Mouse (Mus musculus) midbrain, embryonic 15.5 days (tissue): Measurements from ENCODE around the gene Gnl3l. TPM values are rescaled to one million over a fixed set of nuclear protein-coding genes. Genes with fewer than 3 reads are reported as not detected.

Experiments
- ATAC-seq: fragments of 200-750 bp; cut with Nextera tagmentation; replicated peaks from 2 replicates; pipeline ENCODE4 v1.8.0; 2017; ENCODE audit warnings: moderate TSS enrichment
- H3K27ac ChIP-seq: fragments of 300-500 bp; sonication (generic); 2 replicates; pipeline ENCODE4 v1.5.1; 2015; ENCODE audit warnings: mild to moderate bottlenecking, inconsistent platforms
- H3K27me3 ChIP-seq: fragments of 300-500 bp; sonication (generic); replicated peaks from 2 replicates; pipeline ENCODE4 v1.6.1; 2015; ENCODE audit warnings: inconsistent platforms
- H3K36me3 ChIP-seq: fragments of 300-500 bp; sonication (generic); replicated peaks from 2 replicates; pipeline ENCODE4 v1.6.1; 2015; ENCODE audit warnings: inconsistent platforms
- H3K4me1 ChIP-seq: fragments of 300-500 bp; sonication (generic); 2 replicates; pipeline ENCODE4 v1.6.1; 2015; ENCODE audit warnings: inconsistent platforms
- H3K4me2 ChIP-seq: fragments of 300-500 bp; sonication (generic); 2 replicates; pipeline ENCODE4 v1.6.1; 2015; ENCODE audit warnings: inconsistent platforms, mild to moderate bottlenecking, moderate library complexity
- H3K4me3 ChIP-seq: fragments of 300-500 bp; sonication (generic); 2 replicates; pipeline ENCODE4 v1.5.1; 2015; ENCODE audit warnings: mild to moderate bottlenecking, inconsistent platforms
- H3K9ac ChIP-seq: fragments of 300-500 bp; sonication (generic); 2 replicates; pipeline ENCODE4 v1.6.1; 2015; ENCODE audit warnings: mild to moderate bottlenecking, inconsistent platforms
- H3K9me3 ChIP-seq: fragments of 300-500 bp; sonication (generic); 2 replicates; pipeline ENCODE4 v1.6.1; 2016; ENCODE audit warnings: inconsistent platforms
- WGBS: fragments of 180-500 bp; shearing (Covaris S2); methylation state at CpG from one replicate; pipeline ENCODE4 v1.1.7; 2015; ENCODE audit warnings: mixed read lengths; 5-methylcytosine and 5-hydroxymethylcytosine counted together
- polyA plus RNA-seq: library from polyadenylated mRNA; unstranded; fragments of >200 nt; fragmentation: Nextera tagmentation; extraction: Ambion mirVana; gene quantifications from 2 replicates; pipeline ENCODE4 v1.2.1, GENCODE M21; 2015

Gnl3l gene
- polyA plus RNA-seq: 86.0 and 97.9 TPM in 2 replicates

DNA sequence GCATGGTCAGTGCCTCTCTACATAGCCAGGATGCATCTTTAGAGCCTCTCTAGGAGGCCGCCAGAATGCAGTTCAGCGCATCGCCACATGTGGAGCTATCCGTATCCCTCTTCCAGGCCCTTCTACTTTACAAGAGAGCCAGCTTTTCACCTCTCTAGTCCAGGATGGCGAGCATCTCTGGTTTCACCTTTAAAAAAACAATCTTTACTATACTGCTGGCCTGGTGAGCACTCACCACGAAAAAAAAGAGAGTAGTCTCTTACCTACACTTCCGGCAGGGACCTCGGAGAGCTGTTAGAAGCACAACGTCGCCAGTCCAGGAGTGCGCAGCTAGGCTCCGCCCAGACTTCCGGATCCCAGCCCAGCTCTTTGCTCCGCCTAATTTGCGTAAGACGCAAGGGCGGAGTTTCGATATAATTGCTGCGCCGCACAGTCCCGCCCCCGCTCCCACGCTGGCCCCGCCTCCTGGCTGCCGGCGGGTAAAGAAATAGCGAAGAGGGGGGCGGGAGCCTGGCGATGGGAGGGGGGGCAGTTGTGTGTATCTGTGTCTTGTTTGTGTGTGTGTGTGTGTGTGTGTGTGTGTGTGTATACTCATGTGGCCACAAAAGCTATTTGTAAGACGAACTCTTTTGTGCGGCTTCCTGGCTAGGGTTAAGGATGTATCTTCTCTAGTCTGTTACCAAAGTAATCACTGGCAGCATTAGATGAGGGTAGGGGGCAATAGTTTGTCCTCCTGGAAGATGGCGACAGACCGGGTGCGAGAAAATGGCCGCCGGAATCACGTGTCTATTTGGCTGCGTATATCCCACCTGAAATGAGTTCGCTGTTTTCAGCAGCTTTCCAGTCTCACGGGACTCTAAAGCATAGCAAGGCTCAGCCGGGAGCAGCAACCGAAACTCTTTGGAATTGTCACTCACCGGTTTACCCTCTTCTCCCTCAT, at the start of gene Gnl3l:
TSS of gene Gnl3l (minus strand) at position 385 of the 940 bp plus-strand sequence.
- Histone ChIP-seq H3K9me3 (no peaks in the 10 kb centered on the region), H3K4me3 (peak within 1 kb of the TSS; percentile 48), H3K27ac (peak within 1 kb of the TSS; percentile 90), H3K36me3 (no peaks in the 10 kb centered on the region), H3K4me2 (peak within 1 kb of the TSS; percentile 53), H3K4me1 (no peaks in the 10 kb centered on the region), H3K9ac (peak within 1 kb of the TSS; percentile 41), H3K27me3 (no peaks in the 10 kb centered on the region)
- peak; percentile 97 for ATAC-seq
- WGBS: 25% methylated on average over 42 of the region's 43 CpGs

GRCm38 (mm10) chrX:151066071-151066666, 49.0 kb upstream of the Gnl3l start:
- no peak for ATAC-seq
- WGBS: 90% methylated on average over 7 of the region's 7 CpGs
- H3K9me3 ChIP-seq: no peaks in the 10 kb centered on the region
- H3K27me3 ChIP-seq: no peaks in the 10 kb centered on the region
- H3K36me3 ChIP-seq: no peaks in the 10 kb centered on the region
- H3K4me1 ChIP-seq: no peaks in the 10 kb centered on the region
- no peak overlapping the region for H3K4me2 ChIP-seq
- H3K27ac ChIP-seq: no peak overlapping the region
- H3K4me3 ChIP-seq: no peak overlapping the region
- H3K9ac ChIP-seq: no peak overlapping the region

- no peaks in the 10 kb centered on the region for H3K27me3 ChIP-seq
- H3K9me3 ChIP-seq: no peaks in the 10 kb centered on the region
- 77% methylated on average over 3 of the region's 3 CpGs for WGBS
- no peaks in the 10 kb centered on the region for H3K4me1 ChIP-seq
- no peak overlapping the region for H3K4me3 ChIP-seq
- H3K36me3 ChIP-seq: no peaks in the 10 kb centered on the region
- no peak overlapping the region for H3K9ac ChIP-seq
- H3K4me2 ChIP-seq: no peak overlapping the region
- H3K27ac ChIP-seq: no peak overlapping the region
- ATAC-seq: no peak
These were observed 44.6 kb upstream of the Gnl3l start for GRCm38 (mm10) chrX:151061615-151062299.

DNA sequence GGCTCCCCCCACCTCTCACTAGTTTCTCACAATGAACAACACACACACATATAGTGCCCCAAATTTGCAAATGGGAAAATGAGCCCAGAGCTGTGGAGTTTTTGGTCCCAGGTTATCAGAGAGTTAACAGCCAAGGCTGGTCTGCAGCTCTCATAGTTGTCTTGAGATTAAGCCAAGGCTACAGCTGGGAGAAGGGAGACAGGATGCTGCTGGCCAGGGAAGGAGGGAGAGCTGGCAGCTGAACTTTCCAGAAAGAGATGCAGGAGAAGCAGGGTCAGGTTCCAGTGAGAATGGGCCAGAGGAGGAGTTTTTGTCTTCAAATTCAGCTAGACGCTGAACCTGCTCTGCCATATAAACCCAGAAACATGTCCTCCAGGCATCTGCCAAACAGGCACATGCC, 42.2 kb upstream of the Gnl3l start:
- Histone ChIP-seq H3K9me3 (no peaks in the 10 kb centered on the region), H3K4me1 (peaks cover 2% of the 10 kb centered on the region), H3K4me2 (no peak overlapping the region), H3K4me3 (no peak overlapping the region), H3K27ac (no peak overlapping the region), H3K9ac (no peak overlapping the region), H3K27me3 (no peaks in the 10 kb centered on the region), H3K36me3 (no peaks in the 10 kb centered on the region)
- 88% methylated on average over 1 of the region's 1 CpGs for WGBS
- no peak for ATAC-seq

DNA sequence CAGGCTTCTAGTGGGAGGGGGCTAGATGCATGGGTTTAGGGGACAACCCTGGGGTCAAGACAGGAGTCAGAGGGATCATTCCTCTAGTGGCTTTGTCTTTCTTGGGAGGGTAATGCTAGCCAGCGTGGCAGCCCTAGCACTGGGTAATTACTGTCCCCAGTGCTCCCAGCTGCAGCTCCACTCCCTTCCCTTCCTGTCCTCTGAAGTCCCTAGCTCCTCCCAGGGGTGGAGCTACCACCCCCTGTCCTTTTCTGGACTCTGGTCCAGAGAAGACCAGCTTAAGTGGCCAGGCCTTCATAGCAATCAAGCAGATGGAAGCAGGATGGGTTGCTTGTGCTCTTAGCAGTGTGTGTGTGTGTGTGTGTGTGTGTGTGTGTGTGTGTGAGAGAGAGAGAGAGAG, 38.4 kb upstream of the Gnl3l start:
- no peak overlapping the region for H3K9ac ChIP-seq
- no peak for ATAC-seq
- no peaks in the 10 kb centered on the region for H3K9me3 ChIP-seq
- no peaks in the 10 kb centered on the region for H3K36me3 ChIP-seq
- WGBS: 14% methylated on average over 1 of the region's 1 CpGs
- H3K4me1 ChIP-seq: peaks cover 9% of the 10 kb centered on the region
- H3K4me3 ChIP-seq: no peak overlapping the region
- no peak overlapping the region for H3K4me2 ChIP-seq
- H3K27me3 ChIP-seq: no peaks in the 10 kb centered on the region
- no peak overlapping the region for H3K27ac ChIP-seq

DNA sequence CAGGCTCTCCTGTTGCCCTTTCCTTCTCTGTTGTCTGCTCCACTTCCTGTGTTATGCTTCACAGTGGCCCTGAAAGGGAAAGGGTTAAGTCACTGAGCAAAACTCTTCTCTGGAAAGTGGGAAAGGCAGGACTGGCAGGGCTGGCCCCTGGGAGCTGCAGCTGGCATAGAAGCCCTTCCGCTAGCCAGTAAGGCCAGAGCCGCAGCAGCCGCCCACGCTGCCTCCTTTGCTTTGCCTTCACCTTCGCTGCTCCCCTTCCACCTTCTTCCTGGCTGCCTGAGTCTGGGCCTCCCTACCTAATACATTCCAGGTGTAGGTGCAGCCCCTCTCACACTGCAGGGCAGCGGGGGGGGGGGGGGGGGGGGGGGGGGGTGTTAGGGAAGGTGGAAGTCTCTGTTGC, 37.4 kb upstream of the Gnl3l start:
- Histone ChIP-seq H3K4me1 (peaks cover 10% of the 10 kb centered on the region), H3K9me3 (no peaks in the 10 kb centered on the region), H3K9ac (no peak overlapping the region), H3K4me2 (no peak overlapping the region), H3K27ac (no peak overlapping the region), H3K27me3 (no peaks in the 10 kb centered on the region), H3K36me3 (no peaks in the 10 kb centered on the region), H3K4me3 (no peak overlapping the region)
- no peak for ATAC-seq
- 67% methylated on average over 5 of the region's 6 CpGs for WGBS

GRCm38 (mm10) chrX:151050337-151050736, 33.2 kb upstream of the Gnl3l start:
- 68% methylated on average over 7 of the region's 7 CpGs for WGBS
- ATAC-seq: no peak

DNA sequence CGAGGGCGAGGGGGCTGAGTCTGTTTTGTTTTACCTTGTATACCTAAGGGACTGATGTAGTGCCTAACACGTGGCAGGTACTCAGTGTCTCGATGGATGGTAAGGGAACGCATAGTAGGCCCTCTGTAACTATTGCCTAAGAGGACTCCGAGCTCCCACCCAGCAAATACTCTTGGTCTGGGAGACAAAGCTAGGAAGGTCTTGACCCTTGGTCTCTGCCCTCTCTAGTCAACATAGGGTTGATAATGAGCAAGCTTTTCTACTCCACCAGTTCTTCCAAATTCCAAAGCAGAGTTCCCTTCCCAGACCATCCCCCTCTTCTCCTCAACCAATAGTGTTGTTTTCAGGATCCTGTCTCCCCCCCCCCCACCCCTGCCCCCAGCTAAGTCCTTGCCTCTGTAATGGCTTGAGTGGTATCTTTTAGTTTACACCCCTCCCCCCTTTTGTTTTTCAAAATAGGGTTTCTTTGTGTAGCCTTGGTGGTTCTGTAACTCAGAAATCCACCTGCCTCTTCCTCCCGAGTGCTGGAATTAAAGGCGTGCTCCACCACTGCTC, 32.6 kb upstream of the Gnl3l start:
- no peaks in the 10 kb centered on the region for H3K9me3 ChIP-seq
- WGBS: 56% methylated on average over 8 of the region's 8 CpGs
- no peaks in the 10 kb centered on the region for H3K36me3 ChIP-seq
- no peak overlapping the region for H3K9ac ChIP-seq
- H3K4me2 ChIP-seq: peak overlapping the region; percentile 63
- no peaks in the 10 kb centered on the region for H3K27me3 ChIP-seq
- no peak for ATAC-seq
- no peak overlapping the region for H3K27ac ChIP-seq
- peaks cover 23% of the 10 kb centered on the region for H3K4me1 ChIP-seq
- H3K4me3 ChIP-seq: no peak overlapping the region

More at GRCm38 (mm10) chrX:151050337-151050736, 33.2 kb upstream of the Gnl3l start:
- Histone ChIP-seq H3K4me2 (peak overlapping the region; percentile 63; the same call in 1 of the 2 replicates), H3K4me1 (peaks cover 23% of the 10 kb centered on the region), H3K36me3 (no peaks in the 10 kb centered on the region), H3K27ac (no peak overlapping the region), H3K27me3 (no peaks in the 10 kb centered on the region), H3K4me3 (no peak overlapping the region), H3K9me3 (no peaks in the 10 kb centered on the region), H3K9ac (no peak overlapping the region)

- no peaks in the 10 kb centered on the region for H3K36me3 ChIP-seq
- H3K4me2 ChIP-seq: peak overlapping the region; percentile 63
- no peaks in the 10 kb centered on the region for H3K9me3 ChIP-seq
- peak overlapping the region; percentile 52 for H3K4me3 ChIP-seq
- peaks cover 18% of the 10 kb centered on the region for H3K4me1 ChIP-seq
- WGBS: 14% methylated on average over 54 of the region's 56 CpGs
- ATAC-seq: peak; percentile 69
- H3K9ac ChIP-seq: peak overlapping the region; percentile 52
- H3K27ac ChIP-seq: peak overlapping the region; percentile 95
- no peaks in the 10 kb centered on the region for H3K27me3 ChIP-seq
These were observed 30.4 kb upstream of the Gnl3l start for GRCm38 (mm10) chrX:151047431-151048058.

- Histone ChIP-seq H3K4me2 (peak overlapping the region; percentile 63), H3K36me3 (no peaks in the 10 kb centered on the region), H3K27me3 (no peaks in the 10 kb centered on the region), H3K27ac (peak overlapping the region; percentile 95), H3K4me1 (peaks cover 18% of the 10 kb centered on the region), H3K9me3 (no peaks in the 10 kb centered on the region), H3K4me3 (peak overlapping the region; percentile 52), H3K9ac (peak overlapping the region; percentile 52)
- WGBS: 44% methylated on average over 60 of the region's 62 CpGs
- ATAC-seq: peak; percentile 92
These were observed 29.8 kb upstream of the Gnl3l start for GRCm38 (mm10) chrX:151046777-151047430.

GRCm38 (mm10) chrX:151046321-151046720, 29.2 kb upstream of the Gnl3l start:
- ATAC-seq: 0 out of 2 replicates have a peak, but pooled peaks have one; percentile 0
- peak overlapping the region; percentile 52 for H3K4me3 ChIP-seq
- 39% methylated on average over 11 of the region's 11 CpGs for WGBS

More at GRCm38 (mm10) chrX:151046321-151046720, 29.2 kb upstream of the Gnl3l start:
- Histone ChIP-seq H3K27me3 (no peaks in the 10 kb centered on the region), H3K27ac (peak overlapping the region; percentile 95), H3K4me2 (peak overlapping the region; percentile 63), H3K9me3 (no peaks in the 10 kb centered on the region), H3K4me1 (peaks cover 18% of the 10 kb centered on the region), H3K36me3 (no peaks in the 10 kb centered on the region), H3K9ac (peak overlapping the region; percentile 52; the same call in 1 of the 2 replicates)
